ENCODE assay signal across 31 mouse cellular contexts in the genomic region with DNA sequence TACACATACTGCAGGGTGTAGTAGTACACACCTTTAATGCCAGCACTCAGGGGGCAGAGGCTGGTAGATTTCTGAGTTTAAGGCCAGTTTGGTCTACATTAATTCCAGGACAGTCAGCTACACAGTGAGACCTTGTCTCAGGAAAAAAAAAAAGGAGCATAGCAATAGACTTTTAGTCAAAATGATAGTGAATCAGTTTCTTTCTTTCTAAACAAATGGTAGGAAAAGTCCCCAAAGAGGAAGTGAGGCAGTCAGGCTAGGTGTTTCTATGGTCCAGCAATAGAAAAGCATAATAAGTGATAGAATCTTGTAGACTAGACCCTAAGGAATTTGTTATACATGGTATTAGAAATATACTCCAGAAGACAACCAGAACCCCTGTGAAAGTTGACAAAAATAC.
"Had no signal": no experiment of that assay in that cellular context is flagged by ENCODE, and none has a peak within 500 bp of the region (broad histone marks: within the 10 kb centered on the region; RNA-seq: fewer than 3 reads in every experiment).

No protein-coding gene starts in this region.

- H3K27me3 ChIP-seq: heart, embryonic 12.5 days; heart, embryonic 13.5 days; heart, embryonic 15.5 days; hindbrain, embryonic 12.5 days; hindbrain, embryonic 13.5 days; hindbrain, embryonic 15.5 days; intestine, embryonic 15.5 days; kidney, embryonic 15.5 days had no signal

- H3K4me3 ChIP-seq: heart, embryonic 12.5 days; heart, embryonic 13.5 days; heart, embryonic 15.5 days; hindbrain, embryonic 10.5 days; hindbrain, embryonic 12.5 days; hindbrain, embryonic 13.5 days; hindbrain, embryonic 15.5 days; intestine, embryonic 15.5 days; kidney, embryonic 15.5 days; layer of hippocampus, adult 2 months; left cerebral cortex, adult 2 months had no signal

- H3K4me2 ChIP-seq: heart, embryonic 11.5 days; heart, embryonic 12.5 days; heart, embryonic 13.5 days; heart, embryonic 15.5 days; hindbrain, embryonic 12.5 days; hindbrain, embryonic 13.5 days; hindbrain, embryonic 14.5 days; hindbrain, embryonic 15.5 days; intestine, embryonic 15.5 days; kidney, embryonic 15.5 days had no signal

- H3K9ac ChIP-seq: heart, embryonic 12.5 days; heart, embryonic 13.5 days; heart, embryonic 15.5 days; hindbrain, embryonic 12.5 days; hindbrain, embryonic 13.5 days; hindbrain, embryonic 14.5 days; hindbrain, embryonic 15.5 days; intestine, embryonic 15.5 days; kidney, embryonic 15.5 days had no signal

- DNase-seq: heart, postnatal 10 days; heart, postnatal 14 days; heart, postnatal 36 days; heart, postnatal 4 days; kidney, adult 11 months; kidney, adult 18-20 months; kidney, adult 2 months; kidney, adult 8-10 months; kidney, adult 9 months; kidney, postnatal 10 days; kidney, postnatal 14 days; kidney, postnatal 25 days; kidney, postnatal 36 days; kidney, postnatal 4 days; layer of hippocampus, adult 9-11 months; layer of hippocampus, postnatal 36 days had no signal

- H3K9me3 ChIP-seq: heart, embryonic 12.5 days; heart, embryonic 13.5 days; heart, embryonic 15.5 days; hindbrain, embryonic 10.5 days; hindbrain, embryonic 12.5 days; hindbrain, embryonic 13.5 days; hindbrain, embryonic 15.5 days; intestine, embryonic 15.5 days; kidney, embryonic 15.5 days had no signal

- H3K4me1 ChIP-seq: heart, embryonic 12.5 days; heart, embryonic 13.5 days; heart, embryonic 15.5 days; hindbrain, embryonic 10.5 days; hindbrain, embryonic 12.5 days; hindbrain, embryonic 13.5 days; hindbrain, embryonic 15.5 days; intestine, embryonic 15.5 days; kidney, embryonic 15.5 days had no signal

- H3K27ac ChIP-seq: heart, embryonic 13.5 days; heart, embryonic 15.5 days; hindbrain, embryonic 10.5 days; hindbrain, embryonic 12.5 days; hindbrain, embryonic 13.5 days; hindbrain, embryonic 14.5 days; hindbrain, embryonic 15.5 days; hindbrain, postnatal 0 days; intestine, embryonic 15.5 days; kidney, embryonic 15.5 days; kidney, postnatal 0 days; layer of hippocampus, adult 2 months; left cerebral cortex, adult 2 months had no signal
